Mouse (Mus musculus): Measurements from ENCODE around the gene Uggt1.

GRCm38 (mm10) chr1:36129881-36130280 lies 114.6 kb downstream of the Uggt1 start:
- no peak for TF ChIP-seq TAL1 (IDR thresholded peaks at IDR 0.05; ENCODE audit: low read length)
- no peak for TF ChIP-seq GATA1 (IDR thresholded peaks at IDR 0.05; ENCODE audit: low read length)
